Comparison of ENCODE assay signal across 16 mouse cellular contexts in genomic region chr11:88348690-88349089, GRCm38 (mm10). TPM values are rescaled to one million over a fixed set of nuclear protein-coding genes. Genes with fewer than 3 reads are reported as not detected.
A peak's percentile ranks its signal among the peaks of the same experiment; 100 is the strongest.
DNase-seq lines count a peak whose midpoint lies in the region; ATAC-seq and TF ChIP-seq lines count a peak whose summit lies in the region.
"Had no signal": no experiment of that assay in that cellular context is flagged by ENCODE, and none has a peak within 500 bp of the region (broad histone marks: within the 10 kb centered on the region; RNA-seq: fewer than 3 reads in every experiment).

No protein-coding gene starts in this region.

- H3K4me3 ChIP-seq in cerebellum, adult 2 months (replicated peaks; ENCODE audit: insufficient read depth, low read depth, low read length): peak overlapping the region; percentile 24
- no peak overlapping the region for H3K4me3 ChIP-seq in forebrain, embryonic 15.5 days
- H3K4me3 ChIP-seq in midbrain, embryonic 10.5 days: peak overlapping the region; percentile 20; the same call in 1 of the 2 replicates
- no peak overlapping the region for H3K4me3 ChIP-seq in gastrocnemius, adult 2 months
- H3K4me3 ChIP-seq: megakaryocyte, embryonic 14.5 days had no signal

- WGBS in cerebellum, adult 2 months: 7% methylated on average over 23 of the region's 23 CpGs
- 41% methylated on average over 23 of the region's 23 CpGs for WGBS in forebrain, embryonic 15.5 days
- WGBS in midbrain, embryonic 10.5 days: 39% methylated on average over 23 of the region's 23 CpGs

- no peaks in the 10 kb centered on the region for H3K36me3 ChIP-seq in forebrain, embryonic 15.5 days
- peaks cover 79% of the 10 kb centered on the region for H3K36me3 ChIP-seq in midbrain, embryonic 10.5 days

- H3K27me3 ChIP-seq in cerebellum, adult 2 months (ENCODE audit: control insufficient read depth, insufficient read depth, low read length): no peaks in the 10 kb centered on the region
- no peaks in the 10 kb centered on the region for H3K27me3 ChIP-seq in forebrain, embryonic 15.5 days
- no peaks in the 10 kb centered on the region for H3K27me3 ChIP-seq in midbrain, embryonic 10.5 days (ENCODE audit: low read depth, poor library complexity, severe bottlenecking)
- H3K27me3 ChIP-seq: megakaryocyte, embryonic 14.5 days had no signal

- no peak for TF ChIP-seq POLR2A in cerebellum, adult 2 months (IDR thresholded peaks at IDR 0.05; ENCODE audit: borderline replicate concordance, insufficient read depth, low read length)

- H3K9ac ChIP-seq in forebrain, embryonic 15.5 days (replicated peaks): 0 out of 2 replicates have a peak overlapping the region, but pooled peaks have one; percentile 13

- peak; percentile 43 for ATAC-seq in forebrain, embryonic 15.5 days (replicated peaks)
- no peak for ATAC-seq in erythroblast, adult 5-6 weeks (replicated peaks; ENCODE audit: low FRiP score, poor library complexity, severe bottlenecking)

- intact Hi-C loops in left cerebral cortex, postnatal 10 days (cut with DNase I): no loop called here
- intact Hi-C loops in left cerebral cortex, postnatal 14 days (cut with DNase I): no loop called here
- intact Hi-C loops in gastrocnemius, adult 2 months (cut with DNase I): no loop called here

- H3K4me2 ChIP-seq in forebrain, embryonic 15.5 days (replicated peaks): peak overlapping the region; percentile 24
- H3K4me2 ChIP-seq: liver, embryonic 11.5 days had no signal

- DNase-seq in left cerebral cortex, postnatal 10 days (ENCODE audit: extremely low spot score in 1 of 2, low spot score in 2 of 2): peak; percentile 18 to 45
- DNase-seq in left cerebral cortex, postnatal 14 days (ENCODE audit: low spot score in 2 of 2): no peak
- DNase-seq in cerebellum, adult 2 months: peak; percentile 78 to 79
- no peak for DNase-seq in midbrain, embryonic 10.5 days (ENCODE audit: low spot score)
- no peak for DNase-seq in kidney, adult 11 months
- DNase-seq in gastrocnemius, adult 2 months: no peak

- peaks cover 28% of the 10 kb centered on the region for H3K4me1 ChIP-seq in cerebellum, adult 2 months (ENCODE audit: control insufficient read depth, insufficient read depth, low read length)
- peaks cover 33% of the 10 kb centered on the region for H3K4me1 ChIP-seq in forebrain, embryonic 15.5 days
- peaks cover 53% of the 10 kb centered on the region for H3K4me1 ChIP-seq in midbrain, embryonic 10.5 days

- no peak for TF ChIP-seq CTCF in cerebellum, adult 2 months (IDR thresholded peaks at IDR 0.05; ENCODE audit: borderline replicate concordance, insufficient read depth, low read depth, low read length)
- TF ChIP-seq CTCF in gastrocnemius, adult 2 months (IDR thresholded peaks at IDR 0.05): no peak

- H3K9me3 ChIP-seq in forebrain, embryonic 15.5 days: no peaks in the 10 kb centered on the region
- H3K9me3 ChIP-seq in midbrain, embryonic 10.5 days (replicated peaks): no peaks in the 10 kb centered on the region
- H3K9me3 ChIP-seq: megakaryocyte, embryonic 14.5 days had no signal

- no peak overlapping the region for H3K27ac ChIP-seq in cerebellum, adult 2 months (ENCODE audit: insufficient read depth, low read length)
- H3K27ac ChIP-seq in forebrain, embryonic 15.5 days (replicated peaks): peak overlapping the region; percentile 61
- peak overlapping the region; percentile 84 for H3K27ac ChIP-seq in midbrain, embryonic 10.5 days (replicated peaks)
- H3K27ac ChIP-seq in gastrocnemius, adult 2 months: no peak overlapping the region
- H3K27ac ChIP-seq: kidney, postnatal 0 days had no signal

RNA-seq across cellular contexts. Expression of gene Ccdc182, which starts 54.8 kb away (rescaled TPM):
- not detected for total RNA-seq in left cerebral cortex, postnatal 10 days (2021)
- total RNA-seq in left cerebral cortex, postnatal 14 days (2021): not detected
- 0.23 TPM in 1 of 2 replicates, not detected in the other for polyA plus RNA-seq in cerebellum, adult 2 months (2012; rRNA removed)
- 0.23 TPM in 1 of 2 replicates, not detected in the other for polyA plus RNA-seq in forebrain, embryonic 15.5 days (2015; fragmentation: Nextera tagmentation; extraction: Ambion mirVana)
- 4.7 and 6.0 TPM in 2 replicates for polyA plus RNA-seq in midbrain, embryonic 10.5 days (2016; fragmentation: Nextera tagmentation; extraction: Ambion mirVana)
- not detected in 2 replicates for total RNA-seq in erythroblast, adult 5-6 weeks (2015; ENCODE audit: low replicate concordance)
- total RNA-seq in erythroblast, adult 5-6 weeks (2017; ENCODE audit: low replicate concordance): not detected in 2 replicates
- not detected for total RNA-seq in gastrocnemius, adult 2 months (2021)
- total RNA-seq: common myeloid progenitor, adult 5-6 weeks had no signal
- polyA plus RNA-seq: C2C12; frontal cortex, adult 2 months; heart, embryonic 16.5 days; liver, embryonic 11.5 days; stomach, embryonic 14.5 days had no signal

Comparison
In these comparisons a context has a peak if more than half of its experiments do, and no peak if none do; other contexts are left out.
1. DNase-seq: peak in left cerebral cortex, postnatal 10 days (2 of 2) and cerebellum, adult 2 months (2 of 2); none in left cerebral cortex, postnatal 14 days (0 of 2), midbrain, embryonic 10.5 days (single experiment), kidney, adult 11 months (single experiment) and gastrocnemius, adult 2 months (single experiment).
2. H3K27ac ChIP-seq: peak in forebrain, embryonic 15.5 days (single experiment) and midbrain, embryonic 10.5 days (single experiment); none in cerebellum, adult 2 months (single experiment) and gastrocnemius, adult 2 months (single experiment).
3. H3K4me3 ChIP-seq: peak in cerebellum, adult 2 months (single experiment) and midbrain, embryonic 10.5 days (single experiment); none in forebrain, embryonic 15.5 days (single experiment) and gastrocnemius, adult 2 months (single experiment).